Comparison of ENCODE assay signal across 16 mouse cellular contexts in the genomic region with DNA sequence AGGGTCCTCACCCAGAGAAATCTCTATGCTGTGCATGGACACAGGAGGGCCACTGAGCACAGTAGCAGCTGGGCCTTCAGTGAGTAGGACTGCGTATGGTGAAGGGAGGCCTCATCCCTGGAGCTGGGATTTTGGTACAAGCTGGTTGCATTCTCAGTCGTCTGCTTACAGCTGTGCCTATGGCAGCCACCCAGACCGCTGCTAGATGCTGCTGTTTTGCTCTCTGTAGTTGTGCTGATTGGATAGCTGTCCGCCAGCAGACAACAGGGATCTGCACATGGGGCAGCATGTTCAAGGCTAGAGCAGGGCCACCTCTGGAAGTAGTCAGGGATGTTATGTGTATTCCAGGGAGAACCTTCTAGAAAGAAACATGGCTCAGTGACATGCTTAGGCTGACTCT. TPM values are rescaled to one million over a fixed set of nuclear protein-coding genes. Genes with fewer than 3 reads are reported as not detected.
DNase-seq lines count a peak whose midpoint lies in the region; ATAC-seq lines count a peak whose summit lies in the region.
"Had no signal": no experiment of that assay in that cellular context is flagged by ENCODE, and none has a peak within 500 bp of the region (broad histone marks: within the 10 kb centered on the region; RNA-seq: fewer than 3 reads in every experiment).

No protein-coding gene starts in this region.

- H3K9me3 ChIP-seq in megakaryocyte, embryonic 14.5 days = peaks cover 13% of the 10 kb centered on the region
- H3K9me3 ChIP-seq in heart, embryonic 11.5 days (replicated peaks; ENCODE audit: control insufficient read depth, low read length) = no peaks in the 10 kb centered on the region
- H3K9me3 ChIP-seq: lung, embryonic 15.5 days; neural tube, embryonic 15.5 days had no signal

- H3K4me2 ChIP-seq in heart, embryonic 11.5 days = no peak overlapping the region
- H3K4me2 ChIP-seq: lung, embryonic 15.5 days; neural tube, embryonic 15.5 days had no signal

- peak overlapping the region; percentile 29; the same call in 1 of the 2 replicates for H3K9ac ChIP-seq in heart, embryonic 11.5 days (ENCODE audit: low read depth, low read length)
- H3K9ac ChIP-seq: lung, embryonic 15.5 days; neural tube, embryonic 15.5 days had no signal

- H3K36me3 ChIP-seq in megakaryocyte, embryonic 14.5 days (replicated peaks; ENCODE audit: low read length) = peaks cover 30% of the 10 kb centered on the region
- H3K36me3 ChIP-seq in heart, embryonic 11.5 days (ENCODE audit: control insufficient read depth, insufficient read depth, low read length) = no peaks in the 10 kb centered on the region
- H3K36me3 ChIP-seq: lung, embryonic 15.5 days had no signal

- peak overlapping the region; percentile 90 for H3K27ac ChIP-seq in heart, embryonic 11.5 days (ENCODE audit: low read depth, low read length)
- H3K27ac ChIP-seq: lung, embryonic 15.5 days; neural tube, embryonic 15.5 days had no signal

- DNase-seq in heart, adult 11 months = peak; percentile 97
- no peak for DNase-seq in heart, adult 8-10 months (ENCODE audit: low spot score)
- peak; percentile 34 for DNase-seq in heart, postnatal 25 days (ENCODE audit: low spot score)
- DNase-seq in frontal cortex, postnatal 10 days (ENCODE audit: low spot score in 2 of 2) = no peak
- DNase-seq in layer of hippocampus, adult 8-10 months (ENCODE audit: low spot score in 2 of 2) = no peak
- DNase-seq: B cell, adult 2 months; cerebellum, postnatal 14 days; liver; spleen, adult 18-20 months had no signal

- H3K4me3 ChIP-seq in megakaryocyte, embryonic 14.5 days (replicated peaks) = peak overlapping the region; percentile 2
- H3K4me3 ChIP-seq in heart, embryonic 11.5 days (ENCODE audit: low read depth, low read length) = no peak overlapping the region
- H3K4me3 ChIP-seq: lung, embryonic 15.5 days; neural tube, embryonic 15.5 days had no signal

- no peaks in the 10 kb centered on the region for H3K27me3 ChIP-seq in megakaryocyte, embryonic 14.5 days (replicated peaks)
- H3K27me3 ChIP-seq in heart, embryonic 11.5 days (ENCODE audit: control insufficient read depth, insufficient read depth, low read length) = no peaks in the 10 kb centered on the region
- H3K27me3 ChIP-seq: lung, embryonic 15.5 days; neural tube, embryonic 15.5 days; Patski had no signal

- intact Hi-C loops in heart, postnatal 25 days (cut with DNase I) = no loop called here

- peaks cover 60% of the 10 kb centered on the region for H3K4me1 ChIP-seq in megakaryocyte, embryonic 14.5 days
- peaks cover 34% of the 10 kb centered on the region for H3K4me1 ChIP-seq in heart, embryonic 11.5 days (ENCODE audit: control insufficient read depth, insufficient read depth, low read length)
- H3K4me1 ChIP-seq: neural tube, embryonic 15.5 days had no signal

- 70% methylated on average over 4 of the region's 4 CpGs for WGBS in heart, embryonic 11.5 days (ENCODE audit: insufficient replicate concordance)

- ATAC-seq in megakaryocyte, adult 5-6 weeks (ENCODE audit: poor library complexity, severe bottlenecking) = no peak
- ATAC-seq in heart, embryonic 11.5 days (replicated peaks; ENCODE audit: insufficient number of reproducible peaks, low FRiP score, low TSS enrichment) = no peak
- ATAC-seq: hindbrain, embryonic 16.5 days; Patski had no signal

RNA-seq across cellular contexts. Expression of gene Lrrfip1, which starts 33.0 kb away (rescaled TPM):
- 10 to 100 TPM; 55.4 to 72.1 (median 61.1) TPM for total RNA-seq in heart, adult 8-10 months (2022)
- 1.9 and 12.2 TPM in 2 replicates for polyA plus RNA-seq in megakaryocyte, embryonic 14.5 days (2012; ENCODE audit: insufficient read depth, low replicate concordance)
- 123 and 128 TPM in 2 replicates for total RNA-seq in megakaryocyte, adult 5-6 weeks (2015)
- 228 and 254 TPM in 2 replicates for total RNA-seq in megakaryocyte, adult 5-6 weeks (2017)
- polyA plus RNA-seq in heart, embryonic 11.5 days (2014; fragmentation: Nextera tagmentation; extraction: Ambion mirVana) = 115 and 138 TPM in 2 replicates
- total RNA-seq in heart, postnatal 25 days (2021) = 10 to 100 TPM; 81.3 to 98.0 TPM
- 10 to 100 TPM; 66.2 to 83.0 (median 73.9) TPM for total RNA-seq in layer of hippocampus, adult 8-10 months (2022)

Comparison
In these comparisons a context has a peak if more than half of its experiments do, and no peak if none do; other contexts are left out.
1. DNase-seq: peak in heart, adult 11 months (single experiment) and heart, postnatal 25 days (single experiment); none in heart, adult 8-10 months (single experiment), frontal cortex, postnatal 10 days (0 of 2) and layer of hippocampus, adult 8-10 months (0 of 2).